Mouse (Mus musculus) heart, adult 2 months (tissue): ENCODE measurements at regions not wholly inside any gene's neighbourhood (a gene's known extent, or its start where the extent isn't known, plus 50 kb on each side); places are given as distances from the start of the nearest gene placed in this dataset.

ENCODE experiments used
- CTCF ChIP-seq: fragments of 200-600 bp; IDR thresholded peaks from 2 replicates; pipeline ENCODE4 v1.8.1; 2022; ENCODE audit warnings: antibody characterized with exemption, mild to moderate bottlenecking, moderate library complexity
- EP300 ChIP-seq: fragments of 200-500 bp; IDR thresholded peaks from 2 replicates; pipeline ENCODE4 v1.6.1; 2011; ENCODE audit warnings: low read depth, low read length, control low read depth; ENCODE audit not compliant: insufficient read depth
- POLR2A ChIP-seq: fragments of 200-500 bp; IDR thresholded peaks from 2 replicates; pipeline ENCODE4 v1.6.1; 2011; ENCODE audit warnings: mild to moderate bottlenecking, low read depth, low read length, control low read depth; ENCODE audit not compliant: insufficient read depth

- TF ChIP-seq CTCF (no peak), POLR2A (no peak), EP300 (no peak)
Measured at GRCm38 (mm10) chr10:8589106-8589505, 70.5 kb upstream of the Ust start.
